Mouse (Mus musculus) kidney, postnatal 25 days (tissue): ENCODE measurements around the gene Mipep.

Experiments
- DNase-seq, 2 experiments: peaks; one replicate each; pipeline ENCODE4 v3.0.0; 2021; ENCODE audit warnings: mixed read lengths in 2 of 2

Gene Mipep

DNA sequence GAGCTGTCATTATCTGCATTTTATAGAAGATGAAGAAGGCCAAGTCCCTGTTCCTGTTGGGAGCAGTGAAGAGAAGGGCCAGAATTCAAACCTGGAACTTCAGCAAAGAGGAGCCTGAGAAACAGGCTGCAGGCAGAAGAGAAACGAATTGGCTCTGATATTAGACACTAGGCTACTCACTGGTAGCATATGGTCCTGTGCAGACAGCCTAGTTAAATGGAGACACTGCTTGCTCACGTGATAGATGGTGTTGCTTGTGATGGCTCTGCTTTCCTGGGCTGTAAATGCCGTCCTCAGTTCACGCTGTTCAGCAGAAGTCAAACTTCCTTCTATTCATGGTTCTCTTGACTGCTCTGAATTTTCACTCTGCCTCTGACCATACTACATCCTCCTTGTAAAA, 98.3 kb downstream of the Mipep start:
- no peak for DNase-seq

- DNase-seq: peak in 1 of 2 experiments; percentile 16
Measured at GRCm38 (mm10) chr14:60885361-60885950, 101.1 kb downstream of the Mipep start.

DNA sequence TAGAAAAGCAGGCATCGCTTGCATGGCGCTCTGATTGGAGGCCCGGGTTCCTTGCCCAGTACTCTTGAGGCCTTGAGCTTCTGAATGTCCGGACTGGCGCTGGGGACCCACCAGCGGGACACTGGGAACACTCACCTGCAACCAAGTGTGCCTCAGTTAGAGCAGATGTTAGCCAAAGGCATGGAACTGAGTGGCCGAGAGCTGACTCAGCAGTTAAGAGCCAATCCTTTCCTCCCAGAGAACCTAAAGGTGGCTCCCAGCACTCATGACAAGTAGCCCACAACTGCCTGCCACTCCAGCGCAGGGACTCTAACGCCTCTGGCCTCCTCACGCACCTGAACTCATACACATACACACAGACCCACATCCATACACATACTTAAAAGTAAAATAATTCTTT, 109.5 kb downstream of the Mipep start:
- DNase-seq: peak in 1 of 2 experiments; percentile 29

- DNase-seq: peak in 1 of 2 experiments; percentile 28
Measured at GRCm38 (mm10) chr14:60895172-60896000, 111.0 kb downstream of the Mipep start.

DNA sequence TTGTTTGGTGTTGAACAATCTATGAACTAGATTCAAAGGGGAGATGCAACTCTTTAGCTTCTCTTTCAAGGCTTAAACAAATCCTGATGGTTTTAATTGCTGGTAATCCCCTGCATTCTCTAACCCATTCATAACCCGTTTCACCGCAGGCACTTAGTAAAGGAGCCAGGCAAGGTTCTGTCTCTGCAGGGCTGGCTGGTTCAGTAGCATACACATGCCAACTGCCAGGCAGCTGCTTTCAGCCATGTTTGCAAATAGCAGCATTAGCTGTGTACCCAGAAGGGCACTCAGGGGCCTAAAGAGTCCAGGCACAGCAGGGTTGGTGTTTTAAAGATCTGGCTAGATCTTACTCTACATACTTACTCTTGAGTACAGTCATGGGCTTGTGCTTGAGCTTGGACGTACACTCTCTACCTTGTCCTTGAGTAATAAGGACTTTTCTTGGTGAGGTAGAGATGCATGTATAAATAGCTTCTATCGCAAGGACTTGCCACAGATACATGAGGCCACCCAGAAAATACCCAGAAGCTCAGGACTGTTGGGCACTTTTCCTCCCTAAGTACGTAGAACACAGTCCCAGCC, 113.8 kb downstream of the Mipep start:
- DNase-seq: no peak

GRCm38 (mm10) chr14:60904501-60904900, 120.1 kb downstream of the Mipep start:
- DNase-seq: no peak

DNA sequence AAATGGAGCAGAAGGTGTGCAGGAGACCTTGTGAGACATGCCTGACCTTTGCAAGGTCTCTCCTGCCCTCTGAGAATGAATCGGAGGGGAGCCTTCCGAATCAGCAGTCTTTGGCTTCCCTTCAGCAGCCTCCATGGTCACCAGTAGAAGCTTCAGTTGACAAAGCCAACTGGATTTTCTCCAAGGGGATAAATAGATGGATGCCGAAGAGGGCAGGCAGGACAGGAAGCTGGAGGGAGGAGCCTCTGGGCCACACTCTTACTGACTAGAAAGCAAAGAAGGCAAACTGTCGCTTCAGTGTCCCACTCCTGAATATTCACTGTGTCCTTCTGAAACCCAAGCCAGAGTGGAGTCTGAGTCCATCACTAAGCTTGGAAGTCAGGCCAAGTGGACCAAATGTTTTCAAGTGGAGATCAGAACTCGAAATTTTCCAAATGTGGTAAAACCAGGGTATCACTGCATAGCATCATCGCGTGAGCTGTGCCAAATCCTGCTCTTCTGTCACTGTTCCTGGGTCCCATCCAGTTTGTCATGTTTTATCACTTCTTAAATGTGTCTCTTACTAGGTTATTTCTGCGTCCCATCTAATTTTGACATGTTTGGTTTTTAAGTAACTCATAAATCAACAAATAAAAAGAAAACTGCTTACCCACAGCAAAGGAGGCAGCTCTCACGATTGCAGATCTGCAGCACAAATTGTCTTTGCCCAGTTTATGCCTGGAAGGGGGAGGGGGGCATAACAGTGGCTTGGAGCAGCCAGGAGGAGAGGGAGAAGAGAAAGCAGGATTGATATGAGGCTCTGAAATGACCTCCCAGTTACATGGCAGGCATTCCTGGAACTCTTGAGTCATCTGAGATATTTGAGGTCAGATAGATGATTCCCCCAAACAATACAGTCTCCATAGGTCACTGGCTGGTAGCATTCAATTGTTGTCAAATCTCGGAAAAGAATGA, 122.3 kb downstream of the Mipep start:
- DNase-seq: no peak

DNA sequence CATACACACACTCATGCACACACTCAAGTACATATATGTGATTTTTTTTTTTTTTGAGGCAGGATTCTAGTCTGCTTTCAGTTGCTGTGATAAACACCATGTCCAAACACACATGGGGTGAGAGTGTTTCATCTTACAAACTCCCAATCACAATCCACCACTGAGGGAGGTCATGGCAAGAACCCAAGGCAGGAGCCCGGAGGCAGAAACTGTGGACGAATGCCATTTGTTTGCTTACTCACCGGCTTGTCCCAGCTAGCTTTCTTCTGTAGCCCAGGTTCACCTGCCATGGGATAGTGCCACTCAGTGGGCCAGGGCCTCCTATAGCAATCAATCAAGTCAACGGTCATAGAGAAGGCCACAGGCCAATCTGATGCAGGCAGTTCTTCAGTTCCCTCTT, 125.0 kb downstream of the Mipep start:
- no peak for DNase-seq

- no peak for DNase-seq
Measured at GRCm38 (mm10) chr14:60910506-60911444, 126.4 kb downstream of the Mipep start.

GRCm38 (mm10) chr14:60912981-60913468, 128.7 kb downstream of the Mipep start:
- peak in 1 of 2 experiments; percentile 7 for DNase-seq

DNA sequence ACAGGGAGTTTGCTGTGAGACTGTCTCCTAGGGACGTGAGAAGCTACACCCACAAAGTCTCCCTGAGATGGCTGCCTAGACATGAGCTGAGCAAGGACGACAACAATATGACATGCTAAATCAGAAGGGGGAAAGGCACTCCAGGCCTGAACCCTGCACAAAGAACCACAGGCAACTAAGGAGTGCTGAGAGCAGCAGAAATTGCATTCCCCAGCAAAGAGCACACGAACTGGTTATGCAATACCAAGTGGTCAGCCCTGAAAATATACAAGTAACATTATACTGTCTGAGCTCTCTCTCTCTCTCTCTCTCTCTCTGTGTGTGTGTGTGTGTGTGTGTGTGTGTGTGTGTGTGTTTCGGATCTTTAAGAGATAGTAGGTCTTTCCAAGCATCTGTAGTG, 132.3 kb downstream of the Mipep start:
- DNase-seq: no peak

DNA sequence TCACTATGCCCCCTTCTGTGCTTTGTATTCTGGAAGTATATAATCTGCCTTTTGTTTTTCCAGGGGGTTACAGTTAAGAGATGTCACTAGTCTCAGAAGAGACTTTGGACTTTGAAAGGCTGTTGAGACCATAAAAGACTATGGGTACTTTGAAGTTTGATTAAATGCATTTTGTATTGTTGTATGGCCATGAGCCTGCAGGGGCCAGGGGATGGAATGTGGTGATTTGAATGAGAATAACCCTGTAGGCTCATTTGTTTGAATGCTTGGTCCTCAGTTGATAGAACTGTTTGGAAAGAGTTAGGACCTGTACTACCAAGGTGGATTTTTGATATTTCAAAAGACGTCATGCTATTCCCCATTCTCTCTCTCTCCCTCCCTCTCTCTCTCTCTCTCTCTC, 141.6 kb downstream of the Mipep start:
- no peak for DNase-seq

DNA sequence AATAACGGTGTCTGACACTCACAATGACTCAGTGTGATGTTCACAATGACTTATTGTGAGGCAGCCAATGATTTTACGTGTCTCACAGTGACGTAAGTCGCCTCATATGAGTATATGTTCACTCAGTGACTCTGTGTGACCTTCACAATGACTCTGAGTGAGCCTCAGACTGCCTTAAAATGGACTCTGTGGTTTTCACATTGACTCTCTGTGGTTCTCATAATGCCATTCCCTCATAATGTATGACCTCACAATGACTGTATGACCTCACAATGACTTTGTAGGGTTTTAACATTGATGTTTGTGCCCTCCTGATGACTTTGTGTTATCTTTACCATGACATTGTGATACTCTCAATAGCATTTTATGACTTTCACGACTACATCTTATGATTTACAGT, 151.3 kb downstream of the Mipep start:
- no peak for DNase-seq

DNA sequence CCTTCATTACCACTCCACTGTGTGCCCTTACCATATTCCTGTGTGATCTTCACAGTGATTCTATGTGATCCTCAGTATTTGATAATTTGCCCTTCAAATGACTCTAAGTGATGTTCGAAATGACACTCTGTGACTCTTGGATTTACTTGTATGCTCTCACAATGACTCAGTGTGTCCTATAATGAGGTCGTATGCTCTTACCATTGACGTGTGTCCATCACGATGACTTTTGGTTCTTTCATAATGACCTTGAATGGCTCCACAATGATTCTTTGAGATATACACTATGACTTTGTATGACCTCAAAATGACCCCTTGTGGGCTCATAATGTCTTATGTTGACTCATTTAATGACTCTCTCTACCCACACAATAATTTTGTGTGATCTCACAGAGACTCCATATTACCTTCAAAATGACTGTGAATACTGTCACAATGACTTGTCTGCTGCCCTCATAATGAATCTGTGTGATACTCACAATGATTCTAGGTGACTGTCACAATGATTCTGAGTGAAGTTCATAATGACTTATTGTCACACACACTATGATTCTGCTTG, 153.2 kb downstream of the Mipep start:
- no peak for DNase-seq
